Mouse (Mus musculus): Measurements from ENCODE around the gene Tacc2. TPM values are rescaled to one million over a fixed set of nuclear protein-coding genes. Genes with fewer than 3 reads are reported as not detected.
A peak's percentile ranks its signal among the peaks of the same experiment; 100 is the strongest.
"Not testable (repeated sequence)": the region's sequence is repeated elsewhere in the genome, so short reads cannot be mapped to it uniquely, and the experiment has no call there.

Gene Tacc2
- polyA plus RNA-seq, 1 experiment from 2014 or later: 43.8 TPM

DNA sequence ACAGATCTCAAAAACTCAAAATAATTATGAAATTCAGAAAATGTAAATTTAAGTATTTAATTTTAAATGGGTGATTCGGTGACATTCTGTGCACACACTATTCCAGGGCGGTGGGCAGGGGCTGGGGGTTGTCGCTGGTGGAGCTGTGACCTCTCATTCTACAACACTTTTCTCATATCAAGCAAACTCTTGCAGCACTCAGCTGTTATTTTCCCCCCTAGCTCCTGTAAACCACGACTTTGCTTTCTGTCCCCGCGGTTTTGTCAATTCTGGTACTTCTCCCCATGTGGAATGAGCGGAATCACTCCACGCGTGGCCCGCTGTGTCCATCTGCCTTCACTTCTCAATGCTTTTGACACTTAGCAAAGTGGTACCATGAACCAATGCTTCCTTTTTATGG is 3.5 kb upstream of the Tacc2 start:
- Histone ChIP-seq H3K36me3 (no peaks in the 10 kb centered on the region), H3K4me3 (no peak overlapping the region), H3K4me1 (peaks cover 30% of the 10 kb centered on the region), H3K27me3 (no peaks in the 10 kb centered on the region), H3K9ac (no peak overlapping the region), H3K9me3 (no peaks in the 10 kb centered on the region), H3K4me2 (no peak overlapping the region), H3K27ac (no peak overlapping the region)
- no peak for ATAC-seq (ENCODE audit: insufficient number of reproducible peaks, insufficient read depth, low FRiP score, low TSS enrichment, low read depth)
- WGBS: 94% methylated on average over 10 of the region's 10 CpGs

DNA sequence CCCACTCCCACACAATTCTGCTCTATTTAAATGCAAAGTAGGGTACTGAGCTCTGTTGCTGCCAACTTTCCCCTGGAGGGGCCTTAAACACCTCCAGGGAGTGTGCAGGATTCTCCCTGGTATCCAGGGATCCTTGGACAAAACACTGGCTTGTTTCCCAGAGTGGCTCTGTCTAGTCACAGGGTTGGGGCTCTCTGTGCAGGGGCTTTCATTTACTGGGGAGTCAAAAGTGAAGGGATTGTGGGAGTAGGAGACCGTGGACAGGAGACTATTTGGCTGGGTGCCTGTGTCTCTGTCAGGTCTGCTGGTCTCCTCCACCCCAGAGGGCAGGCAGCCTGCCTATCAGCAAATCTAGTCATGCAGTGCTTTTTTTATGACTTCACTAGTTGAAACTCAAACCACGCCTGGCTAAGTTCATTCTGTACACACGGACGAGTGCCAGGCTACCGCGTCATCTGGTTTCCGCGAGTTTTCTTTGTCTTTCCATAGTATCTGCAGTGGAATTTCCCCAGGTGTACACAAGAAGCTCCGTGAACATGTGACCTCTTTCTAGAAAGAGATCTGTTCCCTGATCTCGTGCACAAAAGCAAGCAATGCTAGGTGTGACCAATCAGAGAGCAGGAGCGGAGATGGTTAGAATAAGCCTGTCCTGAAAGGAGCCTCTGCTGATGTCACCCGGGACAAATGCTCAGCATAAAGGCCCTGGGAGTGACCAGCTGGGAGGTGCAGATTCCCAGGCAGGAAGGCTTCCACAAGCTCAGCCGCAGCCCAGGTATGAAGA is 2.8 kb upstream of the Tacc2 start:
- no peaks in the 10 kb centered on the region for H3K36me3 ChIP-seq
- H3K27me3 ChIP-seq: no peaks in the 10 kb centered on the region
- H3K4me3 ChIP-seq: no peak overlapping the region
- no peak for ATAC-seq (ENCODE audit: insufficient number of reproducible peaks, insufficient read depth, low FRiP score, low TSS enrichment, low read depth)
- peak overlapping the region; percentile 52 for H3K27ac ChIP-seq
- peak overlapping the region; percentile 11; the same call in 1 of the 2 replicates for H3K4me2 ChIP-seq
- H3K4me1 ChIP-seq: peaks cover 30% of the 10 kb centered on the region
- H3K9me3 ChIP-seq: no peaks in the 10 kb centered on the region
- H3K9ac ChIP-seq: no peak overlapping the region
- WGBS: 46% methylated on average over 13 of the region's 13 CpGs

DNA sequence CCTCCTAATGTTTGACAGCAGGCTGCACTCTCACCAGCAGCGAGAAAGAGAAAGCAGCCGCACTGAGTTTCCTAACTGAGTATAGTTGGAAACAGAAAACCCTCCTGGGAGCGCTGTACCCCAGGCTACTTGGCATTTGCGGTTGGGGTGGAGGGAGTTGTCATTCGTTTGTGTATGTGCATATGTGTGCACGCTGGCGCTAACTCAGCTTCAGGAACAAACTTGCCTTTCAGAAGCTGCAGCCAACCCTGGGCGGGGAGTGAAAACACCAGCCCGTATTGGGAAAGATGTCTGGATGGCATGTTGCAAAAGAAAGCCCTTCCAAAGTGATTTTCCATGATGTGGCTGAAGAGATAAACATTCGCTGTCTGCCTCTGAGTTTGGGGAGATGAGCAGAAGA is 257 bp upstream of the Tacc2 start:
- Histone ChIP-seq H3K4me3 (peak overlapping the region; percentile 12; the same call in 1 of the 2 replicates), H3K36me3 (no peaks in the 10 kb centered on the region), H3K9ac (peak overlapping the region; percentile 51), H3K27me3 (no peaks in the 10 kb centered on the region), H3K9me3 (no peaks in the 10 kb centered on the region), H3K4me1 (peaks cover 30% of the 10 kb centered on the region), H3K4me2 (peak overlapping the region; percentile 53), H3K27ac (peak overlapping the region; percentile 85)
- peak; percentile 71 for ATAC-seq (ENCODE audit: insufficient number of reproducible peaks, insufficient read depth, low FRiP score, low TSS enrichment, low read depth)
- 17% methylated on average over 10 of the region's 10 CpGs for WGBS

DNA sequence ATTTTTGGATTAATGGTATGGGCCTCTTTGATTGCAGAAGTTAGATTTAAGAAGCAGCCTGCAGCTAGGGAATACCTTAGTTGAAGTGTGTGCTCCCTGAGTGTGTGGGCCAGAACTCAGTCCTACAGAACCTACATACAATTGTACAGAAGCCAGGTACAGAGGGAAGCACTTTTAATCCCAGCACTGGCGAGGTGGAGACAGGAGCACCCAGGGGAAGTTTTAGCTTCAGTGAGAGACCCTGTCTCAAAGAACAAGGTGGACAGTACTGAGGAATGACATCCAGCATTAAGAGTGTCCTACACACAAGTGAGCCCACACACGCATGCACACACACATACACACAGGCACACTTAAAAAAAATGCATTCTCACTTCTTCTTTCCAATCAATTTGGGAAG is 828 bp downstream of the Tacc2 start:
- H3K9ac ChIP-seq: no peak overlapping the region
- no peak overlapping the region for H3K4me3 ChIP-seq
- no peak for ATAC-seq (ENCODE audit: insufficient number of reproducible peaks, insufficient read depth, low FRiP score, low TSS enrichment, low read depth)
- H3K4me1 ChIP-seq: peaks cover 30% of the 10 kb centered on the region
- H3K27me3 ChIP-seq: no peaks in the 10 kb centered on the region
- H3K9me3 ChIP-seq: no peaks in the 10 kb centered on the region
- WGBS: 77% methylated on average over 2 of the region's 2 CpGs
- H3K36me3 ChIP-seq: no peaks in the 10 kb centered on the region
- H3K4me2 ChIP-seq: no peak overlapping the region
- H3K27ac ChIP-seq: peak overlapping the region; percentile 85

DNA sequence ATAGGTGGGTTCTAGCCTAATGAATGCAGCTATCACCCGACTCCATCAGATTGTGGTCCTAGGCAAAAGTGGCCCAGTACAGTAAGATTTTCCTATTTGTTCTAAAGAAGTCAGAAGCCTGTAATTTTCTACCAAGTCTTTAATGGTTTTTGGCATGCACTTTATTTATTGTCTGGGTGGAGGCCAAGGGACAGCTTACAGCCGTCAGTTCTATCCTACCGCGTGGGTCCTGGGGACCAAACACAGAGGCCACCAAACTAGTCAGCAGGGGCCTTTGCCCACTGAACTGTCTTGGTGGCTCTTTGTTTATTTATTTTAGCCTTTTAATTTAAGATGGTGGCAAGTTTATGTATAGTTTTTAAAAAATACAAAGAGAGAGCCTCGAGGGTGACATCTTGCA is 1.4 kb downstream of the Tacc2 start:
- WGBS: 84% methylated on average over 5 of the region's 5 CpGs
- Histone ChIP-seq H3K4me1 (peaks cover 30% of the 10 kb centered on the region), H3K36me3 (no peaks in the 10 kb centered on the region), H3K4me3 (no peak overlapping the region), H3K27me3 (no peaks in the 10 kb centered on the region), H3K27ac (no peak overlapping the region), H3K9ac (no peak overlapping the region), H3K9me3 (no peaks in the 10 kb centered on the region), H3K4me2 (no peak overlapping the region)
- no peak for ATAC-seq (ENCODE audit: insufficient number of reproducible peaks, insufficient read depth, low FRiP score, low TSS enrichment, low read depth)

DNA sequence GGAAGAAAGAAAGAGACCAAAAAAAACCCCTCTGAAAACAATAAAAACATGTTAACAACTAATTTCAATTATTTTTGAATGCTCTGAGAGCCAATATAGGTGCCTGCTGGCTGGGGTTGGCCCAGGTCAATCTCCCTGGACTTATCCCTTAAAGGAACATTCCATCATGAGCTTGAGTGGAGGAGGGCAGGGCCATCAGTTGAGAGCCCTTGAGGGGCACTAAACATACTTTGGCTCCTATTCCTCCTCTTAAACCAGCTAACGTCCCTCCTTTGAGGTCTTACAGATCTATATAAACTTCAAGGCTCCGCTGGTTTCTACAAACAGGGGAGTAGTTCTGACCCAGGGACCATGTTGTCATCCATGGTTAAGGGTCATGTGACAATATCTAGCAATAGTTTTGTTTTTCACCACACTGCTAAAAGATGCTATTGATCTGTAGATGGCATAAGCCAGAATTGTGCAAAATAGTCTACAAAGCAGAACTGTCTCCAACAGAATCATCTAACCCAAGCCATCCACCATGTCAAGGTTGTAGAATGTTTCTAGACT is 9.4 kb downstream of the Tacc2 start:
- 83% methylated on average over 2 of the region's 2 CpGs for WGBS
- Histone ChIP-seq H3K36me3 (no peaks in the 10 kb centered on the region), H3K4me3 (no peak overlapping the region), H3K9me3 (no peaks in the 10 kb centered on the region), H3K9ac (no peak overlapping the region), H3K27me3 (no peaks in the 10 kb centered on the region), H3K27ac (no peak overlapping the region), H3K4me2 (no peak overlapping the region), H3K4me1 (no peaks in the 10 kb centered on the region)
- no peak for ATAC-seq (ENCODE audit: insufficient number of reproducible peaks, insufficient read depth, low FRiP score, low TSS enrichment, low read depth)

DNA sequence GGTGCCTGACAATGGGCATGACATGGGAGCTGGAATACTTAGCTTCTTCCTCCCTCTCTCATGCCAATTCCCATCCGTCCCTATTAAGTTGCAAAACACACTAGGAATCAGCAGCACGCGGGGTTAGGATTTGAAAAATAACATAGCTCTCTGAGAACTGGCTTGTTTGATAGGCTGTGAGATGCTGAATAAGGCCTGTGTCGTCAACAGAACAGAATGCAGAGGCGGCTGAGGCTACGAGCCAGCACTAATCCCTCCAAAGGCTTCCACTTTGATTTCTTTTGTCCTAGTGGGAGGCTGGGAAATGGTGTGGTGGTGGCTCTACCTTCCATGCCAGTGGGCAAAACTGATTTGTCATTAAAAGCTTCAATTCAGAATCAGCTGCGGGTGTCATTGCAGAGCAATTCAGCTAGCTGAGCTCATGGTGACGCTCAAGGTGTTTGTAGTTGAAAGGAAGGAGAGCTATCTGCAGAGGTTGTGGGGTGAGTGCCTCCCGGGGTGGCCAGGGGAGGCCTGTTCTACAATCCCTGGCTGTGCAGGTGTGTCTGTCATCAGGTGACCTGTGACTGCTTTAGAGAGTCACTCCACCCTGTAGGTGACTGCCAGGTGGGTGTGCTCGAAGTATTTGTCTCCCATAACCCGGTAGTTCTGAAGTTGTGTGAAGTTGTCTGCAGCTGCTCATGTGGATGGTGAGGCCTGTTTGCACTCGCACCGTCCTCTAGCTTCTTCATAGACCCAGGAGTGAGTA is 13.0 kb downstream of the Tacc2 start:
- Histone ChIP-seq H3K9ac (no peak overlapping the region), H3K36me3 (no peaks in the 10 kb centered on the region), H3K4me3 (no peak overlapping the region), H3K27ac (no peak overlapping the region), H3K27me3 (no peaks in the 10 kb centered on the region), H3K4me1 (no peaks in the 10 kb centered on the region), H3K4me2 (no peak overlapping the region), H3K9me3 (no peaks in the 10 kb centered on the region)
- no peak for ATAC-seq (ENCODE audit: insufficient number of reproducible peaks, insufficient read depth, low FRiP score, low TSS enrichment, low read depth)
- 57% methylated on average over 13 of the region's 13 CpGs for WGBS

DNA sequence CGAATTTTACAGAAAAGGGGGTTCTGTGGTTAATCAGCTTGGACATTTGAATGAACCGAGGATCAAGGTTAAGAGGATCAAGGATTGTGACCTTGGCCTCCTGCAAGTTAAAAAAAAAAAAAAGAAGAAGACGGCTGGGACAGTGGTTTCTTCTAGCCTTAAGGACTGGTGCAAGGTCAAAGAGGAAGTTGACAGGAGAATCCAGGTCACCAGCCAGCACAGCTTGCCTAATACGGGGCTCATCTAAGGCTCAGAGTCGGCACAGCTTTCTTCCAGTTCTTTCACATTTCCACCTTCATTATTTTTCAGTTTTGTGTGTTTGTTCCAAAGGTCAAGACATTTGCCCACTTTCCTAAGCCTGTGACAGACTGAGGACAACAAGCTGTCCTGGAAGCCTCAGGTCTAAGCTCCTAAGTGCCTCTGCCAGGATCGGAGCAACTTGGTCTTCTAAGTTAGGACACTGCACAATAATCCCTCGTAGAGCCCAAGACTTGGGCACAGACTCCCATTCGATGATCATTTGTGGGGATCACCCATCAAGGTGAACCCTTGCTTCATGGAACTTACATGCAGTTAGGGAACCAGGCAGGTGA is 13.7 kb downstream of the Tacc2 start:
- ATAC-seq (ENCODE audit: insufficient number of reproducible peaks, insufficient read depth, low FRiP score, low TSS enrichment, low read depth): no peak
- no peaks in the 10 kb centered on the region for H3K36me3 ChIP-seq
- H3K27me3 ChIP-seq: no peaks in the 10 kb centered on the region
- H3K27ac ChIP-seq: no peak overlapping the region
- 73% methylated on average over 8 of the region's 8 CpGs for WGBS
- H3K4me2 ChIP-seq: no peak overlapping the region
- no peaks in the 10 kb centered on the region for H3K4me1 ChIP-seq
- H3K9ac ChIP-seq: no peak overlapping the region
- H3K4me3 ChIP-seq: no peak overlapping the region
- H3K9me3 ChIP-seq: no peaks in the 10 kb centered on the region

DNA sequence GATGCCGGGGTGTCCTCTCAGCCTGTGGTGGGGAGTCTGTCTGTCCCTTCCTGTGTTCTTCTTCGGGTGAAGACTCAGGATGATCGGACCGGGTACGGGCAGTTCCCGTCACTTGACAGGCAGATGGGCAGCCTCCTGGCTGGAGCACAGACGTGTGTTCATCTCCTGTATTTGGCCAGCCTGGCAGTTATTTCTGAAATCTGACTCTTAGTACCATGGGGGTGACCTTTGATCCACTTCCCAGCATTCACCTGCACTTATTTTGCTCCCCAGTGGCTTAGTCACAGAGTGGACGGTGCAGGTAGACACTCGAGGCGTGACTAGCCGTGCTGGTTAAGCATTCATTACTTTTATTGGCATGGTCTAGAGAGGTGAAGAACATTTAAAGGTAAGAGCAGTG is 15.7 kb downstream of the Tacc2 start:
- ATAC-seq (ENCODE audit: insufficient number of reproducible peaks, insufficient read depth, low FRiP score, low TSS enrichment, low read depth): not testable (repeated sequence)

DNA sequence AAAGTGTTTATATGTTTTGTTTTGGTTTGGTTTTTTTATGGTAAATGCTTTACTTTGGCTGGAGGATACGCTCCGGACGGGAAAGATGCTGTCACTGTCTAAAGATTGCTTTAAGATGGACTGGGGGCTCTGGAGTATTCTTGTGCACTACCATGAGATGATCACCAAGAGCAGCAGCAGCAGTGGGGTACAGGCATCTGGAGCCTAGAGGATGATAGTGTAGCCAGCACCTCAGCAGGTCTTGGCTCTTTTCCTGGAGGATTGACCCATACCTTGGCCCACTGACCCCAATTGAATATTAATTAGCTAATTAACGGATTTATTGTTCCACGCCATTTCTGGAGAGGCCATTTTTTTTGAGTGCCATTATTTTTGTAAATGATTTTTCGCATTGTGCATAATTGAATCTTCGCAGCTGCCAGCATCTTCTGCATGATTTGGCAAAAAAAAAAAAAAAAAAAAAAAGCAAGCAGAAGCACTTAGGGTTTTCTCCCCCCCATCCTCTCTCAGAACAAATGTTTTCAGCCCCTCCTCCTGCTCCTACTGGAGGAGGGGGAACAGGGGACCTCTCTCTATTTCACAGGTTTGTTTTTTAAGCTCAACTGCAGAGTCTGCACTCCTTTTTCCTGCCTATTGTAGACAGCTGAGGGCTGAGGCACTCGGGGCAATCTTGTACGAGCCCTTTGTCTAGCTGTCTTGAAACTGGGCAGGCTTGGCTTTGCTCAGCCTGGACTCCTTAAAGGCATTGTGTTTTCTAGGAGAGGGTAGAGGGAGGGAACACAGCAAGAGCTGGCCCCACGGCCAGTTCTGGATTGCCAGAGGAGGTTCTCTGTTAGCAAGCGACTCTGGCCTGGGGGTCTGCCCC is 16.4 kb downstream of the Tacc2 start:
- not testable (repeated sequence) for ATAC-seq (ENCODE audit: insufficient number of reproducible peaks, insufficient read depth, low FRiP score, low TSS enrichment, low read depth)

More for the DNA sequence above, 15.7 kb downstream of the Tacc2 start:
- not testable (repeated sequence) for H3K4me1 ChIP-seq, H3K4me2 ChIP-seq, H3K27me3 ChIP-seq, H3K27ac ChIP-seq, H3K36me3 ChIP-seq, H3K9me3 ChIP-seq, H3K9ac ChIP-seq, H3K4me3 ChIP-seq
- no CpG with 5 or more reads among the region's 11 CpGs for WGBS

More for the DNA sequence above, 16.4 kb downstream of the Tacc2 start:
- 61% methylated on average over 9 of the region's 11 CpGs for WGBS
- not testable (repeated sequence) for H3K4me1 ChIP-seq, H3K9me3 ChIP-seq, H3K27ac ChIP-seq, H3K27me3 ChIP-seq, H3K4me3 ChIP-seq, H3K36me3 ChIP-seq, H3K9ac ChIP-seq, H3K4me2 ChIP-seq
